Mouse (Mus musculus) layer of hippocampus, postnatal 10 days (tissue): Measurements from ENCODE around the gene Bcl2l12. TPM values are rescaled to one million over a fixed set of nuclear protein-coding genes. Genes with fewer than 3 reads are reported as not detected.

Source experiments
- DNase-seq, 2 experiments: peaks; one replicate each; pipeline ENCODE4 v3.0.0; 2021; ENCODE audit warnings: low spot score in 2 of 2
- total RNA-seq, 2 experiments: library from RNA; stranded (reverse); gene quantifications; 2 replicates each; pipeline ENCODE4 v1.2.3; 2021

Gene Bcl2l12
- total RNA-seq, 2 experiments from 2014 or later, result 5.4 to 5.5 TPM

DNA sequence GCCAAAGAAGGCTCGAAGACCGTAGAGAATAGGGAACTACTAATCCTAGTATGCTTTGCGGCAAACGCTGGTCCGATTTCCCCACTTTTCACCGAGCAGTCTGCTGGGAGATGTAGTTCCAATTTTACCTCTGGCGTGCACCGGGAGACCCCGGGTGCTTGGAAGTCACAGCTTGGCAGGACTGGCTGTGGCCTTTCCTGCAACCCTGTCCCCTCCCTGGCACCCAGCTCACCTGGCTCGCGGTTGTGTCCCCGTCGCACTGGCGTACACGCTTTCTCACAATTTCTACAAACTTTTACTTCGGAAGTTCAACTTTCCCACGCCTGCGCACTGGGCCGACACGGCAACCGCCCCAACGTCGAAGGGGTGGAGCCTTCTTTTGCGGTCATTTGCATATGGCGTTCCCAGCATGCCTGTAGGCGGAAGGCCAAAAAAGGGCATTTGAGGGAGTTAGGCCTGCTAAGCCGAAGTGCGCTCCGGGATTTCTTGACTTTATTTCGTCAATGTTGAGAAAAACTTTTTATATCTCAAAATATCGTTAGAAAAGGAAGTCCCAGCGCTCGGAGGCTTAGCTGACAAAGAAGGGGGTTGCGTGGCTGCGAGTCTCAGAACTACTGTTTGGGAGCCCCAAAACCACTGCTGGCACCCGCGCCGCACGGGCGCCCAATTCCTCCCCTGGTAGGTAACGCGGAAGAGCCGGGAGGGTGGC, 1.1 kb downstream of the Bcl2l12 start, which contains the start of gene Irf3:
TSS of gene Irf3 (plus strand) at position 418 of the 709 bp plus-strand sequence.
- peak; percentile 95 to 96 for DNase-seq

- DNase-seq, result no peak
These were observed 1.8 kb downstream of the Bcl2l12 start for GRCm38 (mm10) chr7:44996672-44997071.

DNA sequence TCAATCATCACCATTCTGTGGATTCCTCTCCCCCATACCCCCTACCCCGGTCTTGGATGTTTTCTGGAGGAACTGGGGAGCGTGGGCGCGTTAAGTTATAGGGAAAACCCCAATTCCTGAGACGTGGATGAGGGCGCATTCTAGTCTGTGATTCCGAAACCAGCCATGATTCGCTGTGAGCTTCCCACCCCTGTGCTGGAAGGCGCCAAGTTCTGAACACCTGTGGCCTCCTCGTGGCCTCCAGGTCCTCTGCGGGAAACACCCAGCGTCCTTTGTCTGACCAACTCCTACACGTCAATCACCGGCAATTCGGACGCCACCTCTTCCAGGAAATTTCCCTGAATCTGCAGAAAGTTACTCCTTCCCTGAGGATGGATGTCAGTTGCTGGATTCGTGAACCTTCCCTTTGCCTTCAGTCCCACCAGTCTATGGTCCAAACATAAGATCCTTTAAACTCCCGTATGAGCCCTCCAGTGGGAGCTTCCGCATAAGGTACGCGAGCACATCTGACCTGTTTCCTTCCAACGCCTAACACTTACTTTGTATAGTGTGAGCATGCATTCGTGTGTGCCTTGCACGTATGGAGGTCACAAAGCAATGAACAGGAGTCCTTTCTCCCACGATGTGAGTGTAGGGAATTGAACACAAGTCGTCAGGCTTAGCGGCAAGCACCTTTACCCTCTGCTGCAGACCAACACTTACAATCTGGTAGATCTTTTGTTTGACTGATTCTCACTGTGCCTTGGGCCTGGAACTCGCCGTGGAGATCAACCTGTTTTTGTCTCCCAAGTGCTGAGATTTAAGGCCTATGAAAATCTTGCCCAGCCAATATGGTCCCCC, 11.4 kb downstream of the Bcl2l12 start:
- DNase-seq, result no peak

GRCm38 (mm10) chr7:44986192-44986878, 12.2 kb downstream of the Bcl2l12 start, which contains the start of gene Prmt1:
Prmt1 (minus strand) TSS chr7:44986568.
- peak; percentile 98 for DNase-seq

DNA sequence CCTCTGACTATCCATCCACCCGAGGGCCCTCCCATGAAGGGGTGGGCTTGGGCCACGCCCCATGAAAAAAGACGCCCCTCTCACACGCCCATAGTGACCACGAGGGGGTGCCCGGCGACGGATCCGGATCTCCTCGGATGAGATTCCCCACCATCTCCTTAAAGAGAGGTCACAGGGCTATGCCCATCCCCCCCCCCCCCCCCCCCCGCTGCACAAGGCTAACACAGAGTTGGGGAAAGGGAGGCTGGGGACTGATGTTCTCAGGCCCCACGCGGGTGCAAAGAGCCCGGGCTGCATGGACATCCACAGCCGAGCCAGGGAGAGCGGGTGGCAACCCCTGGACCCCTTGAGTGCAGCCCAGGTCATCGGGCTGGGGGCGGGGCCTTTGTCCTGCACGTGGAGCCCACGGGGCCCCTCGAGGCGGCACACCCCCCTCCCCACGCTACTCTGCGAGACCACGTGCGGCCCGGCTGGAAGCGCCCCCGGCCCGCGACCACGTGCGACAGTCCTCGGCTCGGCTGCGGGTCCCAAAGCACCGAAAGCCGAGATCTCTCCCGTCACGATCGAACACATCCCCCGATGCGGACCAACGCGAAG, 12.8 kb downstream of the Bcl2l12 start:
- DNase-seq, result peak; percentile 61 to 71

- DNase-seq, result no peak
These were observed 13.7 kb downstream of the Bcl2l12 start for GRCm38 (mm10) chr7:44984833-44985164.

GRCm38 (mm10) chr7:44983944-44984832, 14.3 kb downstream of the Bcl2l12 start:
- DNase-seq, result no peak

GRCm38 (mm10) chr7:44983085-44983484, 15.4 kb downstream of the Bcl2l12 start:
- peak; percentile 87 to 90 for DNase-seq

DNA sequence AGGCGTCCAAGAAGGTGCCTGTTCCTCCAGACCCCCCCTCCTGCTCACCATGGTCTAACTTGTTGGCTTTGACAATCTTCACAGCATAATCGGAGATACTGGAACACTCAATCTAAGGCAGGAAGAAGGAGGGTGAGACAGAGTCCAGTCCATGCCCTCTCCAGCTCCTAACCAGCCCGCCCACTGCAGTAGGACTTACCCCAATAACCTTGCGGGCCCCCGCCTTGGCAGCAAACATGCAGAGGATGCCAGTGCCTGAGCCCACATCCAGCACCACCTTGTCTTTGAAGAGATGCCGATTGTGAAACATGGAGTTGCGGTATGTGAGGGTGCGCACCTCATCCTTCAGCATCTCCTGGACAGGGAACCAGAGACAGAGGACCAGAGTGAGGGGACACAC, 17.0 kb downstream of the Bcl2l12 start:
- DNase-seq, result no peak

DNA sequence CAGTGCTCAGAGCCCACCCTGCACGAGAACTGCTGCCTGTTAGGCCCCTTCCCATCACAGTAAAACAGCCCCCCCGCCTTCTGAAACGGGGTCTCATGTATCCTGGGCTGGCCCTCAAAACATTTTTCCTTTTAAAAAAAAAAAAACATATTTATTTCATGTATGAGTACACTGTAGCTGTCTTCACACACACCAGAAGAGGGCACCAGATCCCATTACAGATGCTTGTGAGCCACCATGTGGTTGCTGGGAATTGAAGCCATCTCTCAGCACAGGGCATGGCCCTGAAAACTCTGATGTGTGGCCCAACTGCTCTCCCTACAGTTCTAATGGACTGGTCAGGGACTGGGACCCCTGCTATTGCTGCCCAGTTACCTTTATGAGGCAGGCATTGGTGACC, 20.2 kb downstream of the Bcl2l12 start:
- no peak for DNase-seq

- no peak for DNase-seq
These were observed 23.4 kb downstream of the Bcl2l12 start for GRCm38 (mm10) chr7:44975117-44975419.

GRCm38 (mm10) chr7:44974383-44975116, 24.0 kb downstream of the Bcl2l12 start, which contains the start of gene Cpt1c:
Cpt1c (minus strand) TSS chr7:44974851.
- peak; percentile 89 for DNase-seq

- DNase-seq, result no peak
These were observed 24.9 kb downstream of the Bcl2l12 start for GRCm38 (mm10) chr7:44973415-44974130.

- DNase-seq, result no peak
These were observed 27.4 kb downstream of the Bcl2l12 start for GRCm38 (mm10) chr7:44971142-44971541.

DNA sequence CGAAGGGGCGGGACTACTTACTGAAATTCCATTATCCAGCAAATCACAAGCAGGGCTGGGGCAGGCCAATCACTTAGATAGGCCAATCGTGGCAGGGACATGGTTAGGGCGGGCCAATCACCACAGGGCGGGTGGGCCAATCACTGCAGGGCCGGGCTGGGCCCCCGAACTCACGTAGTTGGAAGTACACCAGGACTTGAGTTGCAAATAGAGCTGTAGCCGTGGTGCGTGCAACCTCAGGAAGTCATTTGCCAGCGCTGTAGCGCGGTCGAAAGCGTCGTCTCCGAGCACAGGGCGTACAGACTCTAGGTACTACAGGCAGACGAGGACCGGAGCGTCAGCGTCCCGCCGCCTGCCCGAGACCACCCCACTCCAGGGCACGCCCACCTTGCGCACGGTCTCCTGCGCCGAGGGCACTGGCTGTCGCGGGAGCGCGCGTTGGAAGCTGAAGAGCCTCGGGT, 28.3 kb downstream of the Bcl2l12 start:
- peak; percentile 82 to 87 for DNase-seq

GRCm38 (mm10) chr7:44966638-44967037, 31.9 kb downstream of the Bcl2l12 start:
- DNase-seq, result no peak

GRCm38 (mm10) chr7:44965975-44966374, 32.5 kb downstream of the Bcl2l12 start:
- DNase-seq, result peak in 1 of 2 experiments; percentile 22

DNA sequence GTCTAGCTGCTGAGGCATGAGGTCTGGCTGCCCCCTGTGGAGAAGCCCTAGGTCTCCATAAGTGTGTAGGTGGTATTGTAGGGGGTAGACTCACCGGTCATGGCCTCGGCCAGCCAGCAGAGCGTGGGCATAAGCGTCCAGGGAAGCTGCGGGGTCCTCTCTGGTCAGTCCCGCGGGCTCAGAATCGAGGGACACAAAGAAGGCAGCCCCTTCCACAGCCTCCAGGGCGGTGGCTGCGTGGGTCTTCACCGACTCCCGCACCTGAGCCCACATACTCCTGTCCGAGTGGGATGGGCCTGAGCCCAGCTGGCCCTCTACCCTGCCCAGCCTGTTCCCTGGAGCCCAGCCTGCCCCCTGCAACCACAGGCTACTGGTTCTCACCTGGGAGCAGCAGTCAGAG, 33.5 kb downstream of the Bcl2l12 start:
- DNase-seq, result no peak

- DNase-seq, result no peak
These were observed 35.7 kb downstream of the Bcl2l12 start for GRCm38 (mm10) chr7:44962831-44963230.
